Mouse (Mus musculus) hindbrain, embryonic 11.5 days (tissue): ENCODE results near the gene Dennd2a. TPM values are rescaled to one million over a fixed set of nuclear protein-coding genes. Genes with fewer than 3 reads are reported as not detected.

Experiments
- ATAC-seq: fragments of 200-750 bp; cut with Nextera tagmentation; 2 replicates; pipeline ENCODE4 v1.8.0; 2017; ENCODE audit warnings: mild to moderate bottlenecking, moderate TSS enrichment, moderate library complexity; ENCODE audit not compliant: low FRiP score
- DNase-seq: peaks from one replicate; pipeline ENCODE4 v3.0.0-alpha.2; 2015; ENCODE audit warnings: low spot score
- H3K27ac ChIP-seq: fragments of 300-500 bp; sonication (generic); 2 replicates; pipeline ENCODE4 v1.5.1; 2014; ENCODE audit warnings: mild to moderate bottlenecking, low read depth, low read length
- H3K27me3 ChIP-seq: fragments of 300-500 bp; sonication (generic); 2 replicates; pipeline ENCODE4 v1.6.1; 2014; ENCODE audit warnings: mild to moderate bottlenecking, low read length, moderate library complexity, mixed read lengths; ENCODE audit not compliant: control insufficient read depth, insufficient read depth
- H3K36me3 ChIP-seq: fragments of 300-500 bp; sonication (generic); 2 replicates; pipeline ENCODE4 v1.6.1; 2014; ENCODE audit warnings: mild to moderate bottlenecking, low read length, moderate library complexity, mixed read lengths; ENCODE audit not compliant: control insufficient read depth, insufficient read depth
- H3K4me1 ChIP-seq: fragments of 300-500 bp; sonication (generic); replicated peaks from 2 replicates; pipeline ENCODE4 v1.6.1; 2014; ENCODE audit warnings: low read length, mixed read lengths; ENCODE audit not compliant: control insufficient read depth, insufficient read depth
- H3K4me2 ChIP-seq: fragments of 300-500 bp; sonication (generic); replicated peaks from 2 replicates; pipeline ENCODE4 v1.6.1; 2014; ENCODE audit warnings: mild to moderate bottlenecking, low read depth, low read length
- H3K4me3 ChIP-seq: fragments of 300-500 bp; sonication (generic); 2 replicates; pipeline ENCODE4 v1.5.1; 2014; ENCODE audit warnings: low read depth, low read length
- H3K9ac ChIP-seq: fragments of 300-500 bp; sonication (generic); 2 replicates; pipeline ENCODE4 v1.6.1; 2014; ENCODE audit warnings: low read depth, low read length
- H3K9me3 ChIP-seq: fragments of 300-500 bp; sonication (generic); 2 replicates; pipeline ENCODE4 v1.6.1; 2016; ENCODE audit warnings: low read length; ENCODE audit not compliant: control insufficient read depth
- WGBS: fragments of 180-500 bp; shearing (Covaris S2); extraction: QIAGEN DNeasy Blood & Tissue Kit; methylation state at CpG from one replicate; pipeline ENCODE4 v1.1.7; 2014; 5-methylcytosine and 5-hydroxymethylcytosine counted together
- polyA plus RNA-seq: library from polyadenylated mRNA; unstranded; fragments of >200 nt; fragmentation: Nextera tagmentation; extraction: Ambion mirVana; gene quantifications from 2 replicates; pipeline ENCODE4 v1.2.1, GENCODE M21; 2014

Dennd2a gene
- polyA plus RNA-seq, 1 experiment from 2014 or later, result 38.8 TPM

DNA sequence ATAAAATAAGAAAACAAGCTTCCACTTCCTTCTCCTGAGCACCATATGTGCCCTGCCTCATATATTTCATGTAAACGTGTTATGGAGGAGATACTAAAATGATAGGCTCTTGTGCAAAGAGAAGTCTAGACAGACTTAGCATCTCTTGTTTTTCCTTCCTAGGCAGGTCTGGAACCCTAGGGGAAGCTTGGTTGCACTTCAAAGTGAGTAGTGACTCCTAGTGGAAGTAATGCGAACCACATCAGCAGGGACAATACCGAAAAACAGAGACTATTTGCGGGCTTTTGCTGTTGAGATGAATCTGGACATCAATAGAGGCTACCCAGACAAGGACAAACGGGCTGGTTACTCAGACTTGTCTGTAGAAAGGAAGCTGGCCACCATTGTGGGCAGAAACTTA lies 9.9 kb upstream of the Dennd2a start:
- Histone ChIP-seq H3K9ac (no peak overlapping the region), H3K9me3 (no peaks in the 10 kb centered on the region), H3K4me2 (no peak overlapping the region), H3K4me3 (no peak overlapping the region), H3K4me1 (no peaks in the 10 kb centered on the region), H3K27me3 (no peaks in the 10 kb centered on the region), H3K36me3 (no peaks in the 10 kb centered on the region), H3K27ac (no peak overlapping the region)
- WGBS, result 19% methylated on average over 5 of the region's 5 CpGs
- DNase-seq, result peak; percentile 65
- no peak for ATAC-seq

DNA sequence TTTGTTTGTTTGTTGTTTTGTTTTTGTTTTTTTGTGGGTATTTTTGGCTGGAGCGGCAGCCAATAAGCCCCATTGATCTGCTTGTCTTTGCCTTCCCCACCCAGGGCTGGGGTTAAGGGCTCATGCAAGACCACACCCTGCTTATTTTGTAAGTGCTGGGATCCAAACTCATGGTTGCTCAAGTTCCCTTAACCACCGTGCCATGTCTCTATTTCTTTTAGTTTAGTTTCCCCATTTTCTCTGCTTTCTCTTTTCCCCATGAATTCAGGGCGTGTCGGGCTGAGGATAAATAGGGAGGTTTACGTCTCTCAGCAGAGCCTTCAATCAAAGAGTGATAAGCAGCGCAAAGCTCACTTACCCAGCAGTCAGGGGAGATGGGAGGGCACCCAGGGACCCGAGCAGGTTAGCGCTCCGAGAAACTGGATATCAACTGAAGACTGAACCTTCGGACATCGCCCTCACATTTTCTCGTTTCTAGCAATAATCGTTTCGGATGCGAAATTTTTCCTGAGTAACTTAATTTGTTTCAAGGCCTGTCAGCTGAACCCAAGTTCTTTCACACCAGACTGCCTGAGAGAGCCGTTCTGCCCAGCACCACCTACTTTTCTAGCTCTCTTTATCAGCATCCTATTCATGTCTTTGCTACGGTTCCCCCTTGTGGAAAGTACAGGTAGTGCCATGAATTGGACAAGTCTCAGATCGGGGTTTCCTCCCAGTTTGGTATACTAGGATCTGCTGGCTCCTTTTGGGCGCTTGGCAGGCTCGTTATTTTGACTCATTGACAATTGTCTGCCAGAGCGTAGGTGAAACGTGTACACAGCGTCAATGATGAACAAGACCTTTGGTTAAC lies 4.7 kb upstream of the Dennd2a start:
- H3K27ac ChIP-seq, result no peak overlapping the region
- H3K4me2 ChIP-seq, result no peak overlapping the region
- H3K36me3 ChIP-seq, result no peaks in the 10 kb centered on the region
- H3K27me3 ChIP-seq, result no peaks in the 10 kb centered on the region
- WGBS, result 21% methylated on average over 23 of the region's 23 CpGs
- 0 out of 2 replicates have a peak, but pooled peaks cover 4% of the 10 kb centered on the region for H3K4me1 ChIP-seq
- H3K4me3 ChIP-seq, result no peak overlapping the region
- H3K9ac ChIP-seq, result no peak overlapping the region
- H3K9me3 ChIP-seq, result no peaks in the 10 kb centered on the region
- DNase-seq (peak; percentile 91), ATAC-seq (no peak)

DNA sequence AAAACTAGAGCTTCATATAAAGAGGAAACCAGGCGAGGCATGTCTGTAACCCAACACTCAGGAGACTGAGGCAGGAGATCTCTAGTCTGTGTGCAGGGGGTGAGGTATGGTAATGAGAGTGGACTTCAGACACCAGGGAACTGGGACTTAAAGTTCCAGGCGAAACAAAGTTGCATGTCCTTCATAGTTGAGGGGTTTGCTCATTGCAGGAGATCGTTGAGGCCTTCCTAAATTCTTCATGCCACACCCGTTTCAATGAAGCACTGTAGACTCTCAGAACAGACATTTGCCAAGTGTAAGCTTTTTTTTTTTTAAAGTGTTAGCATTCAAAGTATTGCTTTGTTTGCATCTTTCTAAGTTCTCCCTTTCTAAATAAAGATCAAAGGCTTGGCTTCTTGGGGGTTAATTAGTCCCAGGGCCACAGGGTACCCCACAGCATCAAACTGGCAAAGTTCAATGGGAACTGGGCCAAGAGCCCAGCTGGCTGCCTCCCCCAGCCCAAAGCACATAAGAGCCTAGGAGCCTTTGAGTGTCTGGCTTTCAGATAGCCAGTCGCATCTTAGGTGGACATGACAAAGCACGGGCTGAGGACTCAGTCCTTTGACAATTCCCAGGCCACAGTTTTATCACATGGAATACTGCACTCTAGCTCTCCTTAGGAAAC lies 1.7 kb upstream of the Dennd2a start:
- DNase-seq (no peak), ATAC-seq (no peak)
- Histone ChIP-seq H3K4me2 (no peak overlapping the region), H3K4me3 (no peak overlapping the region), H3K27me3 (no peaks in the 10 kb centered on the region), H3K27ac (no peak overlapping the region), H3K4me1 (peaks cover 11% of the 10 kb centered on the region), H3K9me3 (no peaks in the 10 kb centered on the region), H3K36me3 (no peaks in the 10 kb centered on the region), H3K9ac (no peak overlapping the region)
- 56% methylated on average over 6 of the region's 6 CpGs for WGBS

DNA sequence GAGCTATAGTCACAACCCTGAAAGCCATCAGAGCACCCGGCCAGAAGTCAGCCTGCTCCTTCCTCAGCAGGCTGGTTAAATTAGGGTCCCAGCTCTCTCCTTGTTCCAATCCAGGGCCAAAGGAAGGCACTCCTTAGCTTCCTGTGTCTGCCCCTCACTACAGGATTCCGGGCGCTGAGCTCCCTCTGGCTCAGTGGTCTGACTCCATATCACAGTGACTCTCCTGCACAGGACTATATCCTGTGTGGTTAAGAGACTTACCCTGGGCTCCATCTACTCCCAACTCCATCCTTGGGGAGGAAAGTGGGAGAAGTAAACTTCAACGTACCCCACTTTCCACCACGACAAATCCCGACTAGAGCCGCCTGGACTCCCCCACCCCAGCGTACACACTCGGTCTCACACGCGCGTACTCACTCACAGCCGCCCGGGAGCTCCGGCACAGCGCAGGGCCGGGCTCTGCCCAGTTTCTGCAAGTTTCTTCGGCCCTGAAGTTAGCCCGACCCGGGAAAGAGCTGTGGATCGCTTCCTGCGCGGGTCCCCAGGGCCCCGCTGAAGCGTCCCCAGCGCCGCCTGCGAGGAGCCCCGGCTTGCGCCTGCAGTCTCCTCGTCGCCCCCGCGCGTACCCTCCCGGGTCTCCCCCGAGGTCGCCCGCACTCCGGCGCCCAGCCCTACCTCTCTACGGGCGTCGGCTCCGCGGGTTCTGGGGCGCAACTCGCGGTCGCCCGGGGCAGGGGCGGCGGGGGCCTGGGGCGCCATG lies 587 bp downstream of the Dennd2a start:
- peak; percentile 75 for ATAC-seq
- no peaks in the 10 kb centered on the region for H3K36me3 ChIP-seq
- peak overlapping the region; percentile 90 for H3K4me3 ChIP-seq
- under 1% methylated on average over 36 of the region's 54 CpGs for WGBS
- H3K27ac ChIP-seq, result peak overlapping the region; percentile 98
- no peaks in the 10 kb centered on the region for H3K9me3 ChIP-seq
- DNase-seq, result peak; percentile 71
- peaks cover 11% of the 10 kb centered on the region for H3K4me1 ChIP-seq
- peak overlapping the region; percentile 75 for H3K4me2 ChIP-seq
- peak overlapping the region; percentile 98 for H3K9ac ChIP-seq
- H3K27me3 ChIP-seq, result no peaks in the 10 kb centered on the region

DNA sequence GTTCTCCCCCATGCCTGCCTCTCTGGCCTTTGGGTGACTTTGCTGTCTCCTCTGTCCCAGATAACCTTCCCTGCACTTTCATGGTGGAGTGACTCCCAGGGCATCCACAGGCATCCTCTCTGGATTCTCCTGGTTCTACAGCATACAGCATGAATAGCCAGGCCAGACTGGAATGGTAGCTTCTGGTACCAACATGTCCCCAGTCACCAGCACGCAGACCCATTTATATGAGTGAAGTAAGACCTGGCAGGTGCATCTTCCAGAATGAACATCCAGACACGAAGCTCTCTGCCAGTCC lies 2.1 kb downstream of the Dennd2a start:
- Histone ChIP-seq H3K27me3 (no peaks in the 10 kb centered on the region), H3K4me1 (peaks cover 11% of the 10 kb centered on the region), H3K27ac (no peak overlapping the region), H3K9me3 (no peaks in the 10 kb centered on the region), H3K4me3 (peak overlapping the region; percentile 8; the same call in 1 of the 2 replicates), H3K36me3 (no peaks in the 10 kb centered on the region), H3K4me2 (peak overlapping the region; percentile 75), H3K9ac (no peak overlapping the region)
- ATAC-seq, result no peak
- no peak for DNase-seq
- WGBS, result 86% methylated on average over 2 of the region's 2 CpGs

DNA sequence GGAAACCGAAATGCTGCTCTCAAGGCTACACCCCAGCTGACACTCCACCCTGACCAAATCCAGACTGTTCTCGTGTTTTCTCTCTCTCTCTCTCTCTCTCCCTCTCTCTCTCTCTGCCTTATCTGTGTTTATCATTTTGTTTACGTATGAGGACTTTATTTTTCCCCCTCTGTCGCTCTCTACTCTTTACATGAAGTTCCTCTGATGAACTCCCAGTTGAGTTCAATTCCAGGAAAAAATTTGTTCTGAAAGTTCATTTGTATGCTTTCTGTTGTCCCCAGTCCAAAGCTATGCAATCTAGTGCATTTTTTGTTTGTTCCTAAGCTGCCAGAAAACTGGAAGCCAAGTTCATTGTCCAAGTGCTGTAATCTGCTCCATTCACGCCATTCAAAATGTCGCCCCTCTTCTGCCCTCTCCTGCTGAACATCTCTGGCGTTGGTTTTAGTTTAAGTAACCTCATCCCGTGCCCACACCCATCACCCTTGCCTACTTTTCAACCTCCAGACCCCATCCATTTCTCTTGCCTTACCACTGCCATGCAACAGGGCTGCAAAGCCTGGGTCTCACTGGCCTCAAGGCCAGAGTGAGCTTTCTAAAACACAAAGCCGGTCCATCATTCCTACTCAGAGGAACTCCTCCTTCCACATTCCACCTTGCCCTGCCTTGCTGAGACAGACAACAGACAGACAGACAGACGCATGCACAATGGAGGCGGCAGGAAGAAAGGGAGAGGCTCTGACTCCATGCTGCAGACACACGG lies 2.6 kb downstream of the Dennd2a start:
- Histone ChIP-seq H3K4me3 (peak overlapping the region; percentile 8; the same call in 1 of the 2 replicates), H3K4me2 (peak overlapping the region; percentile 75), H3K4me1 (peaks cover 11% of the 10 kb centered on the region), H3K27me3 (no peaks in the 10 kb centered on the region), H3K27ac (no peak overlapping the region), H3K36me3 (no peaks in the 10 kb centered on the region), H3K9me3 (no peaks in the 10 kb centered on the region), H3K9ac (no peak overlapping the region)
- no peak for ATAC-seq
- no peak for DNase-seq
- 75% methylated on average over 12 of the region's 12 CpGs for WGBS

DNA sequence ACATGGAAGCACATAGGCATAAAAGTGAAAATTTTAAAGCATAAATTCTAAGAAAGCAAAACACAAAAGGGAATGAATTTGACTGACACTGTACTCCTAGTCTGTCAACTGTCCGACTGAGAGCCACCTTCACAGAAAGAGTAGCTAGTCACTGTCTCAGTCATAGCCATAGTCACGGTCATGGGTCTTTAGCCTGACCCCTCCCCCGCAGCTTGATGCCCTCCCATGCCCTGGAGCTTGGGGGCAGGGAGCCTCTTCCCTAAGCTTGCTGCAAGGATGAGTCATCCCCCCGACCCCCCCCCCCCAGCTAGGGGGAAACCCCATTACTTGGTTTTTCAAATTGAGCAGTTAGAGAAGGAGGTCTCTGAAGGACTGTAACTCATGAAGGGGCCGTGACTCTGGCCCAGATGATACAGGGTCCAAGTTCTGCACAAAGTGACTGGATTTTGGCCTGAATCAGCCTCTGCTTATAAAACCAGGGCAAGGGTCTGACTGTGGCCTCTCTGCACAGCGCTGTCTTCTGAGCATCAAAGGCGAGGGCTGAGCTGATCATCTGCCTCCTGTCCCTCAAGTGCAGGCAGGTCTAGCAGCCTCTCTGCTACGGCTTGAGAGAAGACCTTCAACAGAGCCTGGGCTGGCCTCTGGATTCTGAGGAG lies 5.6 kb downstream of the Dennd2a start:
- Histone ChIP-seq H3K27ac (no peak overlapping the region), H3K9me3 (no peaks in the 10 kb centered on the region), H3K27me3 (no peaks in the 10 kb centered on the region), H3K4me1 (peaks cover 7% of the 10 kb centered on the region), H3K4me2 (no peak overlapping the region), H3K36me3 (no peaks in the 10 kb centered on the region), H3K4me3 (no peak overlapping the region), H3K9ac (no peak overlapping the region)
- ATAC-seq, result no peak
- no peak for DNase-seq
- 57% methylated on average over 8 of the region's 8 CpGs for WGBS

DNA sequence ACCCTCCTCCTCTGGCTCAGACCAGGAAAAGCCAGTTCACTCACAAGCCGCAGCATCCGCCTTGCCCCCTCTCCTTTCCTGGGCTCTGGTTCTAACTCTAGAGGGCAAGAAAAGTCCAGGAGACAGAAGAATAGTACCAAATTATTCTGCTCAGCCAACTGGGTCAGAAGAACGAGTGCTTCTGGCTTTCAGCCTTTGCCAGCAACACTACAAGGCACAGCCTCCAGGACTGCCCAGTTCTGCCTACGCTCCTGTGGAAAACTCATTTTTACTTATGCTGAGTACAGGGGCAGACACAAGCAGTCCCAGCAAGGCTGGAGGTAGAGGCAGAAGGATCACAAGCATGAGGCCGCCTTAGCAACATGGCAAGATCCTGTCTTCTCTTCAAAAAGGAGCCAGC lies 9.6 kb downstream of the Dennd2a start:
- H3K4me1 ChIP-seq, result peaks cover 11% of the 10 kb centered on the region
- no peak overlapping the region for H3K4me3 ChIP-seq
- H3K9ac ChIP-seq, result no peak overlapping the region
- H3K27ac ChIP-seq, result no peak overlapping the region
- no peak overlapping the region for H3K4me2 ChIP-seq
- no peaks in the 10 kb centered on the region for H3K36me3 ChIP-seq
- DNase-seq, result no peak
- H3K27me3 ChIP-seq, result no peaks in the 10 kb centered on the region
- H3K9me3 ChIP-seq, result no peaks in the 10 kb centered on the region
- 86% methylated on average over 5 of the region's 5 CpGs for WGBS
- no peak for ATAC-seq
